Mouse (Mus musculus) left cerebral cortex, postnatal 10 days (tissue): ENCODE measurements around the gene Psmb5. TPM values are rescaled to one million over a fixed set of nuclear protein-coding genes. Genes with fewer than 3 reads are reported as not detected.

Experiments
- DNase-seq, 2 experiments: peaks; one replicate each; pipeline ENCODE4 v3.0.0; 2021 to 2022; ENCODE audit warnings: low spot score in 2 of 2, mixed read lengths in 1 of 2; ENCODE audit errors: extremely low spot score in 1 of 2
- intact Hi-C: fragments of 180-260 bp; cut with DNase I; formaldehyde crosslinking; loops from one replicate; pipeline ENCODE4 v1.15.1; 2025
- total RNA-seq, 2 experiments: library from RNA; stranded (reverse); gene quantifications; 2 replicates each; pipeline ENCODE4 v1.2.3; 2021

Psmb5 gene
- 100 to 1,000 TPM; 196 to 203 TPM for total RNA-seq

DNA sequence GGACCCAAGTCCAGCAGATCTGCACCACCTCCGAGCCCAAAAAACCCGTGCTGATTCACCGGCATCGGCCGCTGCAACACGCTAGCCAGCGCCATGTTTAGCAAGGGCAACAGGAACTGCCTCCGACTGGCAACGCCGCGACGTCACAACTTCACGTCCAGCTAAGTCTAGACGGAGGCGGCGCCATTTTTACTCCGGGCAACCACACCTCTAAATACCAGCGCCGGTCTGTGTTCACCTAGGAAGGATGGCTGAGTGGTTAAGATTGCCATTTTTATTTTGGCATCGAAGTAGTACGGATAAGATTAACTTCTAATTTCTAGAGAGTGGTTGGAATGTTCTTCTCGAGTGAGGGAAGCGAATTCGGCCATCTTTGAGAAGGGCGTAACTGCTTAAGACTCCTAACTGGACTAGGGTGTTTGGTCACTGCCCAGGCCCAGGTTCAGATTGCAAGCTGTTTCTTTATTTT, at the start of gene Psmb5:
Gene Psmb5 (minus strand): TSS at position 126 of the 469 bp plus-strand sequence.
- intact Hi-C loops = loop anchor here (5.0 kb wide), 1 partner anchor 36 kb away; no protein-coding TSS in a partner anchor
- peak; percentile 87 to 93 for DNase-seq

DNA sequence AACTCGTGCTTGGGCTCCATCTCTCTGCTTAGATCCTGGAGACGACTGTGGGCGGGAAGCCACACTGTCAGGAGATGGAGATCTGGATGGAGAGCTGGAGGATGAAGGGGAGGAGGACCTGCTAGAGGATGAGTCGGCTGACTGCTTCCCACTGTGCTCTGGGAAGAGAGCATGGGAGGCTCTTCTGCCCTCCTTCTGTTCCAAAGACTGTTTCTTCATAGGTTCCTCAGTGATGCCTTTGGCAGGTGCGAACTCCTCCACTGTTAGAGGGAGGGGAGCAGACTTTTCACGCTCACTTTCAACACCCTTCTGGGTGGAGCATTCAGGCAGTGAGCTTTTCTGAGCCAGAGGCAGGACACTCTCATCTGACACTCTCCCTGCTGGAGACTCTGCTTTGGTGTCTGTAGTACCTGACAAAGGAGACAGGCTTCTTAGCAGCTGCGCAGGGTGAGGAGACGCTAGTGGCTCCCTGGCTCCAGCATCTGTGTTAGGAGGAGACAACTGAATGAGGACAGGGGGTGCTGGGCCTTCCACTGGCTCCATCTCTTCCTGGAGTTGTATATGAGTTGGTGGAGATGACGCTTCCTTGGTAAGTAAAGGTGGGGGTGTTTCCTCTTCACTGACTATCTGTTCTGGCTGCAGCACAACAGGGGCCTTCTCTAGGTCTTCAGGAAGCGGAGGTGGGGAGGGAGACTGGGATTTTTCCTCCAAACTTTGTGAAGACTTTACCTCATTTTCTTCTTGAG, 46.8 kb upstream of the Psmb5 start:
- intact Hi-C loops = no loop called here
- DNase-seq = no peak

DNA sequence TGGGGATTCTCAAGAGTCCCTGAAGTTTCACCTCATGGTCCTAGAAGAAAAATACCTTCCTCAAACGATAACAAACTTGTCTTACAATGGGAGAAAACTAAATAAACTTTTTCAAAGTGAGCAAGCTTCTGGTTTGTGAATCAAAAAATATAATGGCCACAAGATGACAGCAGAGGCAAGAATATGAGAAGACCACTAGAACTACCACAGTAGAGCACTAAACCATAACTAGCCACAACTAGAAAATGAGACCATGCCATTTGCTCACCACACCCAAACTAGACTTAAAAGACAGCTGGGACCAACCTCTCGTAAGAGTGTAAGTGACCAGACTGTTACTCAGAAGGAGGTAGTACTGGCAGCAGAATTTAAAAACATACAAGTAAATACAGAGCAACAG, 42.2 kb upstream of the Psmb5 start:
- intact Hi-C loops = no loop called here
- DNase-seq = no peak

DNA sequence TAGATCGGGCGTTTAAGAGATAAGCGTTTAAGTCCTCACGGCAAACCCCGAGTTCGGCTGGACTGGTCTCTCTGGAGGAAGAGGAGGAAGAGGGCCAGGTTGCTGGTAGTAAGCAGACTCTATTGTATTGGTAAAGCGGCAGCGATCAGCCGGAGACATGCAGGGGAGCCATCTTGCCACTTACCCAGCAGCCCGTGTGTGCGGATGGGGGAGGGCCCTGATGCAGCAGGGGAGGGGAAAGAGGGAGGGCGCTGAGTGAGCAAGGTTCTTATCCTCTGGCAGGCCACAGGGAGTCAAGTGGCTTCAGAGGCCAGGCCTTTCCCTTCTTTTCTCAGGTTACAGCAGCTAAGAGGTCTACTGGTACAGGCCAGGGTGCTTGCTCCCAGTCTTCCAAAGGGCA, 35.7 kb upstream of the Psmb5 start:
- DNase-seq = peak; percentile 81 to 90
- intact Hi-C loops = no loop called here

DNA sequence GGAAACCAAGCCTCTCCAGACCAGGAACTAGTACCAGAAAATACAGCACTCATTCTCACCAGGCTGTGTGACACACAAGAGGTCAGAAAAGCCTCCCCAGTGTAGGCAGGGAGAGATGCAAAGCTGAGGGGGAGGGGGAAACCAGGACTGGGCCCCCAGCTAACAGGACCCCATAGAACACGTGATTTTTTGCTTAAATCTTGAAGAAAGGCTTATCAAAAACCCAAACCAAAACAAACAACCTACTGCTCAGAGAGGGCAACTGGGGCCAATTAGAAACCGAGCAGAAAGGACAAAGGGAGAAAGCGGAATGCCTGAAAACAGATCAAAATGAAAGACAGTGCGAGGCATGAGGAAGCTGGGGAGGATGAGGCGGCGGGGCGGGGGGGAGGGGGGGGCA, 35.0 kb upstream of the Psmb5 start:
- DNase-seq = no peak
- intact Hi-C loops = no loop called here

GRCm38 (mm10) chr14:54651556-54651955, 33.7 kb upstream of the Psmb5 start:
- intact Hi-C loops = no loop called here
- peak in 1 of 2 experiments; percentile 26 for DNase-seq

DNA sequence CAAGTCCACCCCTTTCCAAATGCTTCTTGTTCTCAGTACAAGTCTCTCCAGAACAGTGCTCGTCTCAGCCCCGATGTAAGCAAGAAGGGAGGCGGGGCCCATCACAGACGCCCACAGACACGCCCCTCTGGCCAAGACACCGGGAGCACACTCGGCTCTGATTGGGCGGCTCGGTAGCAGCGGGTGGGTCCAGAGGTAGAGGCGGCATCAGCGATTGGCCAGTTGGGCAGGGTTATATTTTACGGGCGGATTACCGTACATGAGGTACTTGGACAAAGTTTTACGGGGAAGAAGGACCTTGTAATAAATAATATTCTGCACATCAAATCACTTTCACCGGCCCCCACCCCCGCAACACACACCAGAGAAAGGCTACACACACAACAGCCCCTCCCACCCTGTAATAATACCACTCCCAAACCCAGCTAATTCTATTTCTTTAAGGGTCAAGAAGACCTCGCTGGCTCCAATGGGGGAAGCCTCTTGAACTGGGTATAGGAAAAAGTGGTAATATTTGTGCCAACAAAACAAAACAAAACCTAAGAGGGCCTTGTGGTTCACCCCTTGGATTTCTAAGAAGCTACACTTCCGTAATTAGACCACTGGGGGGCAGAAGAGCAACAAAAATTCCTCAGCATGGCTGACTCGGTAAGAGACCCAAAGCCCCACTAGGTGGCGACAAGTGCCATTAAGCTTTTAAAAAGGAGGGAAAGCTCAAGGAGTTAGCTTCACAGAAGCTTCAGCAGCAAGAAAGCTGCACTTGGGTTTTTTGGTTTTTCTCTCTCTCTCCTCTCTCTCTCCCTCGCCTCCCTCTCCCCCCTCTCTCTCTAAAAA, 33.0 kb upstream of the Psmb5 start:
- intact Hi-C loops = no loop called here
- peak; percentile 79 to 88 for DNase-seq

DNA sequence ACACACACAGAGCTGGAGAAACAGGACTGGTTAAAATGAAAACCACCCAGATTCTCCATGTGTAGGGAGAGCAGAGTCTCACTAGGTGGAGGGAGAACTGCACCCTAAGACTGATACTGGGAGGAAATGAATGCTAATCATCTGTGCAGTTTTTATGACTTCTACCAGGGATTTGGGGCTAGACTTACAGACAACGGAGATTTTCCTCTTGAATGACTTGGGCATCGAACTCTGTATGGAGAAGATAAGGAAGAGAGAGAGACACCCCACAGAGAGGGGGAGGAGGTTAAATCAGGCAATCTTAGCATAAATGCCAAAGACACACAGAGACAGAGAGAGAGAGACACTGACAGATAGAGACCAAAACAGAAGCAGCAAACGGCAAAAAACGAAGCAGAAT, 30.1 kb upstream of the Psmb5 start:
- DNase-seq = no peak
- intact Hi-C loops = no loop called here

- intact Hi-C loops = no loop called here
- no peak for DNase-seq
Observed at GRCm38 (mm10) chr14:54646898-54647636, 29.2 kb upstream of the Psmb5 start.

DNA sequence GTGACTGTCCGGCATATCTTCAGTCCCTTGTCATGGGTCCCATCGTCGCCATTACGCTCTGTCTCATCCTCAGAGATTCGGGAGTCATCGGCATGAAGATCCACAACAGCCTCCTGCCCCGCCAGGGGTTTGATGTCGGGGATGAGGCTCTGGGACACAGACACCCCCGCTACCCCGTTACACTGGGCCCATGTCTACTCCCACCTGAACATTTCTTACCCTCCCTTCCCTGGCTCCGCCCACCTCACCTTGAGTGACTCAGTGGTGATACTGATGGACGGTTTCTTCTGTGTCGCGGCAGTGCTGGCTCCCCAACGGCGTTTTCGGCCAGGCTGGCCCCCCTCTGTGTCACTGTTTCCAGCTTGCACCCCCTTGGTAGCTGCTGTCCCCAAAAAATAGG, 28.6 kb upstream of the Psmb5 start:
- peak in 1 of 2 experiments; percentile 35 for DNase-seq
- intact Hi-C loops = no loop called here

DNA sequence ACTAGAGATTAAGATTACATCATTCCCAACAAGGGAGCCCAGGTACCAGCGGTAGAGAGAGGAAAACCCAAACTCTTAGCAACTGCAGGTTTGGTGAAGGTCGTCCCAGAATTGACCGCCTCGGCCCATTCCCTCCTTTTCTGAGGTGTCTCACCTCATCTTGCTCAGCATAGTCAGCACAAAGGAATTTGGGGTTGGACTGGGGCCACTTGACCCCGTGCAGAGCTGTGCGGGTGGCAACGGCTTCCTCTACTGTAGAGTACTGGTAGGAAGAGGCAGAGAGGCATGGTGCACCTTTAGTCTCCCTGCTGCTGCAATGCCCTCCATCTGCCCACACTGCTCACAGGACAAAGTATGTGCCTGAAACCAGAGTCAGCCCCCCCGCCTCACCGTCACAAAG, 26.5 kb upstream of the Psmb5 start:
- intact Hi-C loops = loop anchor here (5.0 kb wide), 2 partner anchors 117 to 582 kb away; no protein-coding TSS in a partner anchor
- DNase-seq = no peak

DNA sequence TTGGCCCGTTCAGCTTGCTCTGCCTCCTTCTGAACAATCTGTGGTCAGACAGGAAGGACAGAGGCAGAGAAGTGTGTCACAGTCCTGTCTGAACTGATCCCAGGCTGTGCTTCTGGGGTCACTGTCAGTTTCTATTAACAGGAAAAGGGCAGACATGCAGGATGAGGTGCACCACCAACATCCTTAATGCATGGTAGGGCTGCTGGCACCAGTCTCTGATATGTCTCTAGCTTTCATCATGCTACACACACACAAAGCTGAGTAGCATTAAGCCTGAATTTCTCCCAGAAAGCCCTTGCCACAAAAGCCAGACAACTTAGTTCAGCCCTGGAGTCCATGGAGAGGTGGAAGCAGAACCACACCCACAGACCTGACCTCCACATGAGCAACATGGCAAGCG, 25.2 kb upstream of the Psmb5 start:
- DNase-seq = no peak
- intact Hi-C loops = loop anchor here (5.0 kb wide), 2 partner anchors 116 to 581 kb away; no protein-coding TSS in a partner anchor

DNA sequence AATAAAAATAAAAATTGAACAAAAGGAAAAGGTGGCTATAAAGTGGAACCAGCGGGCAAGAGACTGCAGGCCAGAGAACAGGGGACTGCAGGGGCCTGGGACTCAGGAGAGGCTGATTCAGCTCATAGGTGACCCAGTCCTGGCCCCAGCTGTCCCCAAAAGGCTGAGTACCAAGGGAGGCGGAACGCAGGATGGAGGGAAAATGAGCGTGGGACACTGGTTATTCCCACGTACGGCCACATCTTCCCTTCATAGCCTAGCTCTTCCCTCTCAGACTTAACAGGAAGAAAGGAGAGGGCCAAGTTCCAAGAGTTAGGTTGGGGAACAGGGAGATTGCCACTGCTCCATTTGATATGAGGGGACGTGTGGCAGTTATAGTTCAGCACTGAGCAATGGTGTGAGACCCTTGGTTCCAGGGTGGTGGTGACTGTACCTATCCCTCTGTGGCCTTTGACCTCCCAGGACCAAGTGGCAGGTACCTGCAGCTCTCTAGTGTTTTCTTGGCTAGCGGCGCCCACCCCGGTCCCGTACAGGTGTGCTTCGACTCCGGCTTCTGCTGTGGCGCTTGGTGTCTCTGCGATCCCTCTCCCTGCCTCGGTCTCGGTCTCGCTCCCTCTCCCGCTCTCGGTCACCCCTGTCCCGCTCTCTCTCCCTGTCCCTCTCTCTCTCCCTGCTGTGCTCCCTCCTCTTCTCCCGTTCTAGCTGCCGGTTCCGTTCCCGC, 24.6 kb upstream of the Psmb5 start:
- DNase-seq = peak in 1 of 2 experiments; percentile 52
- intact Hi-C loops = loop anchor here (5.0 kb wide), 2 partner anchors 115 to 580 kb away; no protein-coding TSS in a partner anchor

DNA sequence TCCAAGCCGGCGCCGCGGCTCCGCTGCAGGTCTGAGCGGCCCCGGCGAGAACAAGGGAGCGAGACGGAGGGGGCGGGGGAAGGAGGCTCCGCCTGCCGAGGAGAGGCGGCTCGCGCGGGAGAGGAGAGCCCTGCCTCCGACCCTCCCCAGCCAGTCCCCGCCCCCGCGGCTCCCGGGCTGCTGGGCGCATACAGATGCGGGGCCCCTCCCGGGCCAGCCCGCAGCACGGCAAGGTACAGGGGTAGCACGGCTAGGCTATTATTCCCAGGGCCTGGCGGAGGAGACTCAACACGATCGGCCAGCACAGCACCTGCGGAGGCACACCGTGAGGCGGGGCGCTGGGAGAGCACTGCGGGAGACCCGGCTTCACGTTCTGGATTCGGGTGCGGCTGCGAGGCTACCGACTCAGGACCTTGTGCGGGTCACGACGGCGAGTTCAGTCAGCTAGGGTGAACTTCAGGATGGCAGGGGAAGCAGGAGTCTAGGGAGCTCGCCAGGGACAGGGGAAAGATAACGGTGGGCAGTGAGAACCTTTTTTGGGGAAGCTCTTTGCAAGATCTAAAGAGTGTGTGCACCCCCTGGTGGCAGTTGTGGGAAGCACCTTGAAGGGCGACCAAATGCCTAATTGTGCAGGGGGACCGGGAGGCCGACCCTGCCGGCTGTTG, 23.6 kb upstream of the Psmb5 start, which contains the start of gene Cdh24:
Gene Cdh24 (minus strand): TSS at position 60 of the 665 bp plus-strand sequence.
- peak; percentile 84 to 94 for DNase-seq
- intact Hi-C loops = loop anchor here (2.0 to 5.0 kb wide), 4 partner anchors 73 to 579 kb away; no protein-coding TSS in a partner anchor

DNA sequence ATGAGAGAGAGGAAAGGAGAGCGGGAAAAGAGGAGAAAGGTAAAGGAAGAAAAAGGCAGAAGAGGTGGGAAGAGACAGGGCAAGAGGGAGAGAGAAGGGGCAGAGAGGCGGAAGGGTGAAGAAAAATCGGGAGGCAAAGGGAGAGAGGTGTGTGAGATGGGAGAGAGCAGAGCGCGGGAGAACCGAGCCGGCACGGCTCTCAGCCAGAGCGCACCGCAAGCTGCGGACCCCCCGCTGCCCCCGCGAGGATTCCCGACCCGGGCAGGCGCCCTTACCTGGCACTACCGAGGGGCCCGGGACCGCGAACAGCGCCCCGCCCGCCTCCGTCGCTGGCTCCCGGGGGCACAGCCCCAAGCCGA, 23.1 kb upstream of the Psmb5 start, which contains the start of gene Gm17606:
Gene Gm17606 (plus strand): TSS at position 7 of the 359 bp plus-strand sequence.
- intact Hi-C loops = loop anchor here (2.0 to 5.0 kb wide), 4 partner anchors 72 to 579 kb away; no protein-coding TSS in a partner anchor
- no peak for DNase-seq

DNA sequence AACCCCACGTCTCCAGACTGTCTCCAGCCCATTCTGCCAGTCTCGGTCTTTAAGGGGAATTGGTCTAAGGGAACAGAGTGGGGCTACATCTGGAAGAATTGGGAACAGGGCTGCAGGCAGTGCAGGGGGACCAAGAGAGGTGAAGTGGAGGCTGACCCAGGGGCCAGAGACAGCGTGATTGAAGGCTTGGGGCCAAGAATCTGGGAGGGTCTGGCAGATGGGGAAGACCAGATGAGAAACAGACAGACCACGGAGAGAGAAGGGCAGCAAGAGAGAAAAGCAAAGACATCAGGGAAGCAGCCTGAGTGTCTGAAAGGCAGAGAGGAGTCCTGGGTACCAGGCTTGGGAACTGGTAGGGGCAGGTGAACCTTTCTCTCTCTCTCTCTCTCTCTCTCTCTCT, 22.3 kb upstream of the Psmb5 start:
- intact Hi-C loops = loop anchor here (2.0 to 5.0 kb wide), 4 partner anchors 71 to 578 kb away; no protein-coding TSS in a partner anchor
- no peak for DNase-seq

DNA sequence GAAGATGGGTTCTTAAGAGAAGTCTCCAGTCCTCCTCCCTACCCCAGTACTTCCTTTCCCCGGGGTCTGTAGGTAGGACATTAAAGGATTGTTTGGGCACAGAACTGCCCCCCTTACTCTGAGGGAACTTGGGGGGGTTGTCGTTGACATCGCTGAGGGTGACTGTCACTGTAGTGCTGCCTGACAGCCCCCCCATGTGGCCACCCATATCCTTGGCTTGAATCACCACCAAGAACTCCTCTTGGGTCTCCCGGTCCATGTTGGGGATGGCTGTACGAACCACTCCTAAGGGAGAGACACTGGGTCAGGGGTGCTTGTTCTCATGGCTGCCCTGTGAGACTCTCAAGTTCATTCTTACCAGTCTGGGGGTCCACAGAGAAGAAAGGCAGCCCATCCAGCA, 20.4 kb upstream of the Psmb5 start:
- intact Hi-C loops = no loop called here
- DNase-seq = peak in 1 of 2 experiments; percentile 55

DNA sequence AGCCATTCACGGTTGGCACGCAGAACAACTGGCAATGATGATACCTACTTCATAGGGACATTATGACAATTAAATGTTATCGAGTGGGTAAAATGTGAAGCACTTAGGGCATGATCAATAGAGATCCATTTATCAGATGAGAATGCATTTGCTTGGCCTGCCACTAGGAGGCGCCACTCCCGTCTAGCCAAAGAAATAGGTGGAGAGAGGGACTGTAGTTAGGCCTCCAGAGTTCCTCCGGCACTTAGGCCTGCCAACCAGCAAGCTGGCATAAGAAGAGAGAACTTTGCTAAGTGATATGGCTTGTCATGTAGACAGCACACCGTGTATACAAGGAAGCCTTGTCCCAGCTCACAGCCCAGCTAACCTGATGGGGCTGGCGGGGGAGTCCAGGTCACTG, 19.1 kb upstream of the Psmb5 start:
- peak in 1 of 2 experiments; percentile 57 for DNase-seq
- intact Hi-C loops = no loop called here
